Mouse (Mus musculus) right cerebral cortex, postnatal 25 days (tissue): ENCODE data around the gene Slc15a3.

Source experiments
- DNase-seq: peaks from one replicate; pipeline ENCODE4 v3.0.0; 2022

Gene Slc15a3

GRCm38 (mm10) chr19:10822534-10822933 is 17.0 kb upstream of the Slc15a3 start:
- DNase-seq, result no peak

DNA sequence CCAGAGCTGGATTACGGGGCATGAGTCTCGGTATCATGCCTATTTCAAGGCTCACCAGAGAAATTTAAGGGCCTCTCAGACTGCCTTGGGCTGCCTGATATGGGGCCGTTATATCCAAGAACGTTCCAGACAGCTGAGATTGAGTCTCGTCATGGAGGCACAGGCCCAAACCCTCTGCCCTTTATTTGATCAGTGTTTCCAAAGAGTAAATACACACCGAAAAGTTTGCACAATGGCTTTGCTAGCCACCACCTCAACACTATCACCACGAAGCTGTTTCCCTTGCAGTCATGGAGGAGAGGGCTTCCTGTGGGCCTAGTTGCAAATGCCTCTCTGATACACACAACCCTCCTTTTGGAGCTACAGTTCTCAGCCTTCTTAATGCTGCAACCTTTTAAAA is 15.5 kb upstream of the Slc15a3 start:
- DNase-seq, result no peak

DNA sequence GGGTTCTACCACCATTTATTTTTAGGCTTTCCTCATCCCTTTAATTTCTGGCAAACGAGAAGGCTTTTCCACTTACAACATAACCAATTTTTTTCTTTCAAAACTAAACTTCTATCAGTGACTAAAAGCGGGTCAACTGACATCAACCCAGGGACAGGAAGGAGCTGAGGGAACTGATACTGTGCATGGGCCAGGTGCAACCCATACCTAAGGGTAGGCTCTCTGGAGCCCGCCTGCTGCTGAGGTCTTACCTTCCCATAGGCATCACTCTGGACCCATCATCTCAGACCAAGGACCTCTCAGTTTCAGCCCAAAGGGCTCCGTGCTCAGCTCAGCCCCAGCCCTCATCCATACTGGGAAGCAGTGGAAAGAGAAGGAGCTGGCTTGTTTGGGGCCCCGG is 11.2 kb upstream of the Slc15a3 start:
- no peak for DNase-seq

- DNase-seq, result no peak
Measured at GRCm38 (mm10) chr19:10829436-10830175, 9.9 kb upstream of the Slc15a3 start, which contains the start of gene Cd6. Cd6 (minus strand) TSS chr19:10830058.

DNA sequence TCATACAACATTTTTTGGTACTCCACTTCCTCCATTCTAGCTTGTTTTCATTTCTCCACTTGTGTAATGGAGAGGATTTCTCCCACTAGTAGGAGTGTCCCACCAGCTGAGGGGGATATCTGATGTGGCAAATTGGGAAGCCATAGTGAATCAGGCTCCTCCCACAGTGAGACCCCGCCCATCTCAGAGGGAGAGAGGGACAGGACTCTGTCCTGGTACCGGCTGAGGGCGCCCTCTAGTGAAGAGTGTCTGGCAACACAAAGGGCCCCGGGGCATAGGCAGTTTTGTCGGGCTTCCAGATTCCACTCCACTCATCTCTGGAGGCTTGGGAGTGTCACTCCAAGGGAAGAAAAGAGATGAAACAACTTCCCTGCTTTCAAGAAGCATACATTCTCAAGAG is 8.1 kb upstream of the Slc15a3 start:
- no peak for DNase-seq

DNA sequence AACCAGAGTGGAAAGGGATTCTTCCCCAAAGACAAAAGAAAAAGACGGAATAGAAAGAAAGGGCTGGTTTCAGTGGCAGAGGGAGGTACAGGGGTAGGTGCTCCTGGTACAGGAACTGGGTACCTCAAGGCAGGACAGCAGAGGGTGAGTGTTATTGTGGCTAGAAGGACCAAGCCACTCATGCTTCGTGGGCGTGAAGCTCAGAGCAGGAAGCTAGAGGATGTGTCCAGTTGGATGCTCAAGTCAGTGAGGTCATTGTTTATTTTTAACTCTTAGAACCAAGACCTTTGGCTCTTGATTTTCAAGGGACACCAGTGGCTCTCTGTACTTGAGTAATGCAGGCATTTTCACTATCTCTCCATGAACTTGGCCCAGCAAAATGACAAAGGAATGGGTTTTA is 7.5 kb upstream of the Slc15a3 start:
- DNase-seq, result no peak

- no peak for DNase-seq
Measured at GRCm38 (mm10) chr19:10833611-10834010, 5.9 kb upstream of the Slc15a3 start.

DNA sequence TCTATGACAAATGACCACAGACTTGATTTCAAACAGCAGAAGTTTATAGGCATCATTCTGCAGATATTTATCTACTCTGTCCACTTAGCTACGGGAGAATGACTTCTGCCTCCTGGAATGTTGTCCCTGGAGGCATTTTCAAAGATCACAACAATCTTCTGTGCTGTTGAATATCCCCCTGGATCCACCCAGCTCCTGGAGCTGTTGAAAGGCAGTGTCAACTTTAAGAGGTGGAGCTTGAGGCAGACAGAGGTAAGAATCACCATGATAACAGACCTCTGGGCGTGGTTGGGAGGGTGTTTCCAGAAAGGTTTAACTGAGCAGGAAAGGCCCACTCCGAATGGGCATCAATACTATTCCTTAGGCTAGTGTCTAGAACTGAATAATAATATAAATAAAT is 3.9 kb upstream of the Slc15a3 start:
- DNase-seq, result no peak

DNA sequence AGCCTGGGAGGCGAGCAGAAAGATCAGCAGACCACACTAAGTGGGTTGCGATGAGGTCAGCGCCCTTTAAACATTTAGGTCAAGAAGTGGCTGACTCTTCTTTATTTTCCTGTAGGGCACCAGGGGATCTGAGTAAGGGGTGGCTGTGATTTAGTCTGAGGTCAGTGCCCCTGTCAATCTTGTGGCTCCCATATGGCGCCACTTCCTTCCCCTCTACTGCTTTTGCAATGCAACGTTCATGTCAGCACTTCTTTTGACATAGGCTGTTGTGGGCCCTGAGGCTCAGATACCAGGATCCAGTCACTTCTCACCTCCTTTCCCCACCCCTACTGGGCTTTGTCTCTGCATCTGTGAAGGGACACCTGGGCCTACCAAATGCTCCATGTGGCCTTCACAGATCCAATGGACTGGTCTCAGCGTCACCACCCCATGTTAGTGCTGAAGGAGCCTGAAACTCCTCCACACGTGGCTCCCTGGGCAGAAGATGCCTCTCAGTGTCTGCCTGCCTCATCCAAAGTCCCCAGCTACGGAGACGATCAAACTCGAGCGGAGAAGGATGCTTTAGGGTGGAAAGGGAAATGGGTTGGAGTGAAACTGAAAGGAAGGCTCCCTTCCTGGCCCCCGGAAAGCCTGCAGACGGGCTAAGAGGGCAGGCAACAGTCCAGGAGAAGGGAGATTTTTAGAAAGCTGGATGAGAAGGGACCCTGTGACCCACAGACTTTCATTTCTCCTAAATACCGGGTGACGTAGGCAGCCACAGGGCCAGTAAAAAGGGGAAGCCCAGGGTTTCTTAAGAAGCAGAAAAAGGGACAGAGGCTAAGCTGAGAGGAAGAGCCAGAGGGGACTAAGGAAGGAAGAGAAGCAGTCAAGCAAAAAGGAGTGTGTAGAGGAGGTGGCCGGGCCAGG is 2.4 kb downstream of the Slc15a3 start:
- no peak for DNase-seq

DNA sequence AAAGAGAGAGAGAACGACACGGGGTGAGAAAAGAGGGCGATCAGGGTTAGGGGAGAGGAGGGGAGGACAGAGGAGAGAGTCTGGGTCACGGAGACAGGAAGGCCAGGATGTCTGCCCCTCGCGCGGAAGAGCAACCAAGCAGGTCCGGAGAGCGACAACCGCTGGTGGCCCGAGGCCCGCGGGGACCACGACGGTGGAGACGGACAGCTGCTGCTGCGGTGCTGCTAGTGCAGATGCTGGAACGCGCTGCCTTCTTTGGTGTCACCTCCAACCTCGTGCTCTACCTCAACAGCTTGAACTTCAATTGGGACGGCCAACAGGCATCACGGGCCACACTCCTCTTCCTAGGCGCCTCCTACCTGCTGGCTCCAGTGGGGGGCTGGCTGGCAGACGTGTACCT is 3.4 kb downstream of the Slc15a3 start:
- DNase-seq, result no peak

DNA sequence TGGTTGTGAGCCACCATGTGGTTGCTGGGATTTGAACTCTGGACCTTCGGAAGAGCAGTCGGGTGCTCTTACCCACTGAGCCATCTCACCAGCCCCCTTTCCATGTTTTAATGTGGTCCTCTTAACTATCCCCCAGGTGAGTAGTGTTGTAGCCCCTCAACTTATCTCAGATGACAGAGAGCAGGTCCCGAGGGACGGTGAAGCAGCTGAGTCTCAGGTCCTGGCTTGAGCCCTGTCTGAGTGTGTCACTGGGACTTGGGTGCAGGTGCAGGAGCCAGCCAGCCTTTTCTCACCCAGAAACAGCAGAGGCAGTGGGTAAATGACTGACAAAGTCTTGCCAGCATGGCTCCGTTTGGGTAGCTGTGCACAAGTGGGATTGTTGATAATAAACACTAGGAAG is 4.7 kb downstream of the Slc15a3 start:
- DNase-seq, result no peak

GRCm38 (mm10) chr19:10845454-10845853 is 5.9 kb downstream of the Slc15a3 start:
- no peak for DNase-seq

DNA sequence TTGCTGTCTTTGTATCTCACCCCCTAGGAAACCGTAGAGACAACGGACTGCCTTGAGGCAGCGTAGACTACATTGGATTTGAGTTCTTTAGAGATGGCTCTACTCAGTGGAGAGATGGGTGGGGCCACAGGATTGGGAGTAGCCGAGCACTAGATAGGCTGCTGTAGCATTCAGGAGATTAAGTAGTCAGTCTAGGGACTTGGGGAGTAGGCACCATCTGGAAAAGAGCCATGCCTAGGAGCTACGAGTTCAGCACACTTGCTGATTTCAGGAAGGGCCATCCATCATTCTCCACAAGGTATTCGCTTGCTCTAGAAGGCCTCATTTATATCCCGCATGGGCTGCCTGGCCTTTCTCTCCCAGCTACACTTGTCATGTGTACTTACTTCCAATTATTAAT is 6.6 kb downstream of the Slc15a3 start:
- DNase-seq, result no peak

DNA sequence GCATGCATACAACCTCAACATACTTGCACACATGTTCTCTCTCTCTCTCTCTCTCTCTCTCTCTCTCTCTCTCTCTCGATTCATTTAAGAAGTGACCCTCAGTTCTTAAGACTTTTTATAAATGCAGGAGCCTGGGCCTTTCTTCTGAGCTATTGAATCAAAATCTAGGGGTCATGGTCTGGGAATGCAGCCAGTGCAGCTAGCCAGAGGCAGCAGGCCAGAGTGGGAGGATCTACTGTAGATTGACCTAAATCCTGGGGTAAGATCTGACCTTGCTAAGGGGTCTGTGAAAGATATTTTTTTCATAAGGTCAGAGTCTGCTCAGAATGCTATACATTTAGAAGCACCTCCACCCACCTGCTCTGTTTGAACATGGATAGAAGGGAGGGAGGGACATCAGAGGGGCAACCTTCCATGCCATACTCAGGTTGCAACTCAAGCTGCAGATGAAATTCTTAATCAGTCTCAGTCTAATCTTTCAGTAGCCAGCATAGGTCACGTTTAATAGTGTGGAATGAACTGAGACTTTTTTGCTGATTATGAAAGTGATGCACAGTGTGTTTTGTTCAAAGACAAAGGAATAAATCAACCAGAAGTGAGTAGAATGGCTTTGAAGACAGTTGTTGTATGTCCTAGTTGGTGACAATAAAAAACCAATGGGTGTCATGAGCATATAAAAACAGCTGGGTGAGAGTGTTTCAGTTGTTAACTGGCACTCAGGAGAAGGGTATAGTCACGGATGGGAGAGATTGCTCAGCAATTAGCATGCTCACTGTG is 8.0 kb downstream of the Slc15a3 start:
- no peak for DNase-seq

GRCm38 (mm10) chr19:10855422-10855821 is 15.9 kb downstream of the Slc15a3 start:
- DNase-seq, result no peak

DNA sequence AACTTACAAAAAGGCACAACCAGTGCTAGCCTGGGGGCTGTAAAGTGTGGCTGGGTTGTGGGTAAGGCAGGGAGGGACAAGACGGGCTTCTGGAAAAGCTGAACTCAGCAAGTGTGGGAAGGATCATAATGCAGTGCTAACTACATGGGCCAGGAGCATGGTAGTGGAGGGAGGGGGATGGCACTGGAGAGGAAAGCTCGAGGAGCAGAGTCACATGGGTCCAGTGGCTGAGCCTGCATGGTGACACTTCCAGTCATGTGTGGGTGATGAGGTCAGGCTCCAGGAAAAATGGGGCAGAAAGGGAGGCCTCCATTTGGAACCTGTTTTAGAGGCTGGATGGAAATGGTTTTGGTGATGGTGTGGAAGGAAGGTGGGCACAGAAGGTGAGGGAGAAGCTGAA is 17.0 kb downstream of the Slc15a3 start:
- DNase-seq, result no peak

- DNase-seq, result no peak
Measured at GRCm38 (mm10) chr19:10860072-10860497, 20.6 kb downstream of the Slc15a3 start.

- no peak for DNase-seq
Measured at GRCm38 (mm10) chr19:10866351-10866750, 26.8 kb downstream of the Slc15a3 start.

DNA sequence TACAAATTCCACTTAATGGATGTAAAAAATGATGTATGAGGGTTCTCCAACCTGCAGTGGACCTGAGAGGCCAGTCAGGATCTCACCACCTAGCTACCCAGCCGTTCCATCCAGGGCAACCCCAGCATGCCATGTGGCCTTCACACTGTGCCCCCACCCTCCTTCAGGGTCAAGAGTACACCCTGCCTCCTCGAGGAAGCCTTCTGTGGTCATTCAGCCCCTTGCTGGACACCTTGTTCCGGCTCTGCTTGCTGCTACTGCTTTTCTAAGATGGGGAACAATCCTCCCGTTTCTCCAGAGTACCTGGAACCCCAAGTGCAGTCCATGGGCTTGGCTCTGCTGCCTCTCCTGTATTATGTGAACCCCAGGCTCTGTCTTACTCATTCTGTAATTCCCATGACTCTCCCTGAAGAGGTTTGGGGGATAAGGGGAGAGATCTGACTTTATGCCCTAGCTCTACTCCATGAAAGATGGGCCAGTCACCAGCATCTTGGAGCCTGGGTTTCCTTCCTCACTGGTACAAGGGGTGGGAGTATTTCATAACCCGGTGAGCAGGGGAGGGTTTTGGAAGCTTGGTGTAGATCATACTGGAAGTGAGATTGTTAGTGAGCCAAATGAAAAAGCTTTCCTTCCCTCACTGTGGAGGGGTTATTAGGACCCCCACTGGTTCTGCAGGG is 28.6 kb downstream of the Slc15a3 start:
- DNase-seq, result no peak

- no peak for DNase-seq
Measured at GRCm38 (mm10) chr19:10868623-10869141, 29.2 kb downstream of the Slc15a3 start.

- peak; percentile 90 for DNase-seq
Measured at GRCm38 (mm10) chr19:10869241-10869885, 29.8 kb downstream of the Slc15a3 start.
